Mouse (Mus musculus): ENCODE measurements around the gene Oip5. TPM values are rescaled to one million over a fixed set of nuclear protein-coding genes. Genes with fewer than 3 reads are reported as not detected.
A peak's percentile ranks its signal among the peaks of the same experiment; 100 is the strongest.

The Oip5 gene
- total RNA-seq, 1 experiment, result 23.6 TPM

DNA sequence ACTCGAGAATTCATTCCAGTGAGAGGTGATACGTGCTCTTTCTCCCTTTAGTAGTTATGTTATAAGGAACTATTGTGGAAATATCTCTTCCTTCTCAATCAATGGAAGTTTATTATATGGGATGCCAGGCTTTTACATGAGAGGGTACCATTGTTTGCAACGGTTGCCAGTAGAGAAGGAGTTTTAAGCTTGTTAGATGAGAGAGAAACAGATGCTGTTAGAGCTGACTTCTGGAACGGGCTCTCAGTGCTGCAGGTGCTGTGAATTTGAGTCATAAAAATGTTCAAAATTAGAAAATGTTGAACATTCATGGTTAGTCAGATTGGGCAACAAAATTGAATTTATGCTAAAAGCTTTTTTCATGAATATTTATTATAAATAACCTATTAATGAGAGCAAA is 17.2 kb downstream of the Oip5 start:
- H3K9ac ChIP-seq (ENCODE audit: insufficient read depth, low read depth, low read length, poor library complexity, severe bottlenecking), result no peak overlapping the region
- no peak for DNase-seq (ENCODE audit: low read depth, low spot score)
- in situ Hi-C loops (cut with MboI; ENCODE audit: low sequenced_read_pairs in 2 of 2, unreplicated experiment in 2 of 2), result no loop called here
- H3K36me3 ChIP-seq (ENCODE audit: control insufficient read depth, insufficient read depth, low read length, poor library complexity, severe bottlenecking), result peaks cover 17% of the 10 kb centered on the region
- TF ChIP-seq CHD2 (IDR thresholded peaks at IDR 0.05; ENCODE audit: low read depth, low read length), result no peak
- TF ChIP-seq HCFC1 (IDR thresholded peaks at IDR 0.05; ENCODE audit: borderline replicate concordance, insufficient read depth, low read length), result no peak
- no peak for TF ChIP-seq ZNF384 (IDR thresholded peaks at IDR 0.05; ENCODE audit: low read depth, low read length)
- TF ChIP-seq MAFK (IDR thresholded peaks at IDR 0.05; ENCODE audit: insufficient read depth, low read depth, low read length), result no peak
- TF ChIP-seq ZC3H11A (IDR thresholded peaks at IDR 0.05; ENCODE audit: borderline replicate concordance, low read depth, low read length), result no peak
- no peak overlapping the region for H3K4me3 ChIP-seq (ENCODE audit: insufficient read depth in 1 of 2, low read depth in 1 of 2, low read length in 2 of 2, poor library complexity in 1 of 2, severe bottlenecking in 1 of 2)
- H3K9me3 ChIP-seq (ENCODE audit: control insufficient read depth, insufficient read depth, low read depth, low read length), result no peaks in the 10 kb centered on the region
- 0 out of 4 replicates have a peak, but pooled peaks cover 0 to 2% of the 10 kb centered on the region in 2 experiments for H3K4me1 ChIP-seq (ENCODE audit: control insufficient read depth in 2 of 2, insufficient read depth in 2 of 2, low read length in 2 of 2, poor library complexity in 1 of 2)
- H3K27ac ChIP-seq (ENCODE audit: insufficient read depth, low read depth, low read length, poor library complexity, severe bottlenecking), result no peak overlapping the region

- H3K9ac ChIP-seq (ENCODE audit: insufficient read depth, low read depth, low read length, poor library complexity, severe bottlenecking), result no peak overlapping the region
- TF ChIP-seq ZC3H11A (IDR thresholded peaks at IDR 0.05; ENCODE audit: borderline replicate concordance, low read depth, low read length), result no peak
- TF ChIP-seq HCFC1 (IDR thresholded peaks at IDR 0.05; ENCODE audit: borderline replicate concordance, insufficient read depth, low read length), result no peak
- TF ChIP-seq ZNF384 (IDR thresholded peaks at IDR 0.05; ENCODE audit: low read depth, low read length), result no peak
- TF ChIP-seq MAFK (IDR thresholded peaks at IDR 0.05; ENCODE audit: insufficient read depth, low read depth, low read length), result no peak
- TF ChIP-seq CHD2 (IDR thresholded peaks at IDR 0.05; ENCODE audit: low read depth, low read length), result no peak
- in situ Hi-C loops (cut with MboI; ENCODE audit: low sequenced_read_pairs in 2 of 2, unreplicated experiment in 2 of 2), result no loop called here
- H3K4me3 ChIP-seq (ENCODE audit: insufficient read depth in 1 of 2, low read depth in 1 of 2, low read length in 2 of 2, poor library complexity in 1 of 2, severe bottlenecking in 1 of 2), result no peak overlapping the region
- H3K36me3 ChIP-seq (ENCODE audit: control insufficient read depth, insufficient read depth, low read length, poor library complexity, severe bottlenecking), result peaks cover 15% of the 10 kb centered on the region
- no peak for DNase-seq (ENCODE audit: low read depth, low spot score)
- peaks cover 2 to 4% of the 10 kb centered on the region in 2 experiments; a peak in 1 of 4 replicates for H3K4me1 ChIP-seq (ENCODE audit: control insufficient read depth in 2 of 2, insufficient read depth in 2 of 2, low read length in 2 of 2, poor library complexity in 1 of 2)
- H3K9me3 ChIP-seq (ENCODE audit: control insufficient read depth, insufficient read depth, low read depth, low read length), result no peaks in the 10 kb centered on the region
- no peak overlapping the region for H3K27ac ChIP-seq (ENCODE audit: insufficient read depth, low read depth, low read length, poor library complexity, severe bottlenecking)
Observed at GRCm38 (mm10) chr2:119596781-119597330, 21.4 kb downstream of the Oip5 start.

DNA sequence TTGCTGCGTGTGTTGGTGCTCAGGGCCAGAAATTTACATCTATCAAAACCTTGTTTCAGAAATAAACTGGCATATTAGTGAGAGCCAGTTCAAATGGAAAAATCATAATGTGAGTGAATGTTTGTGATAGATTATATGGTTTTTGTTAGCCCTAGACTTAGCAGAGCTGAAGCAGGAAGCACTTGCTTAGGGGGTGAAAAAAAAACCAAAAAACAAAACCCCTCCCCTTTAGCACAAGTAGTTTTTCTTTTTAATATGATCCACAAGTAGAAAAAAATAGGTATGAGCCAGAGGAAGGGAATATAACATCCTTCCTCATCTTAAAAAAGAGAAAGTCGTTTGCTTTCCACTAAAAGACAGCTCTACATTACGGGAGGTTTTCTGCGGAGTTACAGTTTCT is 23.0 kb downstream of the Oip5 start:
- Histone ChIP-seq H3K36me3 (ENCODE audit: control insufficient read depth, insufficient read depth, low read length, poor library complexity, severe bottlenecking) (peaks cover 13% of the 10 kb centered on the region), H3K27ac (ENCODE audit: insufficient read depth, low read depth, low read length, poor library complexity, severe bottlenecking) (no peak overlapping the region), H3K9ac (ENCODE audit: insufficient read depth, low read depth, low read length, poor library complexity, severe bottlenecking) (no peak overlapping the region; the same call in 1 of the 2 replicates), H3K4me3 (ENCODE audit: insufficient read depth in 1 of 2, low read depth in 1 of 2, low read length in 2 of 2, poor library complexity in 1 of 2, severe bottlenecking in 1 of 2) (peak overlapping the region; percentile 86 to 91; a peak in 3 of 4 replicates), H3K9me3 (ENCODE audit: control insufficient read depth, insufficient read depth, low read depth, low read length) (no peaks in the 10 kb centered on the region), H3K4me1 (ENCODE audit: control insufficient read depth in 2 of 2, insufficient read depth in 2 of 2, low read length in 2 of 2, poor library complexity in 1 of 2) (peaks cover 0 to 4% of the 10 kb centered on the region in 2 experiments; a peak in 1 of 4 replicates)
- in situ Hi-C loops (cut with MboI; ENCODE audit: low sequenced_read_pairs in 2 of 2, unreplicated experiment in 2 of 2), result no loop called here
- no peak for DNase-seq (ENCODE audit: low read depth, low spot score)
- TF ChIP-seq HCFC1 (IDR thresholded peaks at IDR 0.05; ENCODE audit: borderline replicate concordance, insufficient read depth, low read length), result no peak
- no peak for TF ChIP-seq ZC3H11A (IDR thresholded peaks at IDR 0.05; ENCODE audit: borderline replicate concordance, low read depth, low read length)
- TF ChIP-seq MAFK (IDR thresholded peaks at IDR 0.05; ENCODE audit: insufficient read depth, low read depth, low read length), result no peak
- TF ChIP-seq ZNF384 (IDR thresholded peaks at IDR 0.05; ENCODE audit: low read depth, low read length), result no peak
- TF ChIP-seq CHD2 (IDR thresholded peaks at IDR 0.05; ENCODE audit: low read depth, low read length), result no peak

DNA sequence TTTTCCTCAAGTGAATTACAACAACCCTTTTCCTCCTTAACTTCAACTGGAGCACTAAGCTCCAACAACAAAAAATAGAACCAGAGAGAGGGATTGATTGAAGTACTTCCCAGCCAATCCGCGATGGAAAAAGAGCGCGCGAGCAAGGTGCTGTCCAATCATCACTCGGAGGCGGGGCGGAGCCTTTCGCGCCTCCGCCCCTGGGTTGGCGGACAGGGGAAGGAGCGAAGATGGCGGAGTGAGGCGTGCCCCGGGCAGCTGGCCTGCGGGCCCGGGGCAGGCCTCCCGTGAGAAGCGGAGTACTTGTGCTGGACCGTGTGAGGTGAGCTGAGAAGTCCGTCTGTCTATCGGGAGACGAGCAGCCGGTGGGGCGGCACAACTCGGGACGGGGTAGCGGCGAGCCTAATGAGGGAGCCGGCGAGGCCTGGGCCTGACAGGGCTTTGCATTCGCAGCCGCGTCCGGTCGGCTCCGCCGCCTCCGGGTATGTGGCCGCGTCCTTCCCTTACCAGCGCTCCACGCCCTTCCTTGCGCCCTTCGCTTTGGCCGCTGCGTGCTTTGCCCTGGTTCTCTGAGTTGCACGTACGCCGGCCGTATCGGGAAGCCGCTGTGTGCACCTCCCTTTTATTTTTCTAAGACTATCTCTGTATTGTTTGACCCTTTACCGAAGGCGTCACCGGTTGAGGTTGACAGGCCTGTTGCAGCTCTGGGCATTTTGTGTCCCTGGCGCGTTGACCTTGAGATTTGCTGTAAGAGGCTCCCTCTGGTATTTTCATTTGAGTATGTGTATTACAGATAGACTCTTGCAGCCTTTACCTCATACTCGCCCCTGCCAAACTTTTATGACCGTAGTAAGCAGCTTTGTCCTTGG is 23.9 kb downstream of the Oip5 start:
- H3K27ac ChIP-seq (ENCODE audit: insufficient read depth, low read depth, low read length, poor library complexity, severe bottlenecking), result peak overlapping the region; percentile 37
- TF ChIP-seq CHD2 (IDR thresholded peaks at IDR 0.05; ENCODE audit: low read depth, low read length) (peak; percentile 94), MAFK (IDR thresholded peaks at IDR 0.05; ENCODE audit: insufficient read depth, low read depth, low read length) (no peak), HCFC1 (IDR thresholded peaks at IDR 0.05; ENCODE audit: borderline replicate concordance, insufficient read depth, low read length) (0 out of 2 replicates have a peak, but pooled peaks have one; percentile 36), ZC3H11A (IDR thresholded peaks at IDR 0.05; ENCODE audit: borderline replicate concordance, low read depth, low read length) (no peak), ZNF384 (IDR thresholded peaks at IDR 0.05; ENCODE audit: low read depth, low read length) (peak; percentile 30; the same call in 1 of the 2 replicates)
- in situ Hi-C loops (cut with MboI; ENCODE audit: low sequenced_read_pairs in 2 of 2, unreplicated experiment in 2 of 2), result no loop called here
- peaks cover 11% of the 10 kb centered on the region for H3K36me3 ChIP-seq (ENCODE audit: control insufficient read depth, insufficient read depth, low read length, poor library complexity, severe bottlenecking)
- peaks cover 5% of the 10 kb centered on the region; the same call in 1 of the 2 replicates for H3K9me3 ChIP-seq (ENCODE audit: control insufficient read depth, insufficient read depth, low read depth, low read length)
- peak; percentile 97 for DNase-seq (ENCODE audit: low read depth, low spot score)
- peaks cover 0 to 4% of the 10 kb centered on the region in 2 experiments; a peak in 1 of 4 replicates for H3K4me1 ChIP-seq (ENCODE audit: control insufficient read depth in 2 of 2, insufficient read depth in 2 of 2, low read length in 2 of 2, poor library complexity in 1 of 2)
- peak overlapping the region; percentile 86 to 91 for H3K4me3 ChIP-seq (ENCODE audit: insufficient read depth in 1 of 2, low read depth in 1 of 2, low read length in 2 of 2, poor library complexity in 1 of 2, severe bottlenecking in 1 of 2)
- peak overlapping the region; percentile 80 for H3K9ac ChIP-seq (ENCODE audit: insufficient read depth, low read depth, low read length, poor library complexity, severe bottlenecking)
